Mouse (Mus musculus): Measurements from ENCODE around the gene Endov.

- TF ChIP-seq CTCF (IDR thresholded peaks at IDR 0.05; ENCODE audit: low read depth, low read length) (no peak), GATA1 (IDR thresholded peaks at IDR 0.05; ENCODE audit: borderline replicate concordance, low read length) (no peak), POLR2AphosphoS5 (IDR thresholded peaks at IDR 0.05; ENCODE audit: insufficient replicate concordance, low read depth, low read length) (no peak), TAL1 (conservative IDR thresholded peaks at IDR 0.05; ENCODE audit: low read depth, low read length) (no peak), GATA2 (IDR thresholded peaks at IDR 0.05; ENCODE audit: borderline replicate concordance, low read depth, low read length) (no peak)
Measured at GRCm38 (mm10) chr11:119516677-119517361, 25.7 kb downstream of the Endov start.
